Mouse (Mus musculus) kidney, embryonic 16.5 days (tissue): Measurements from ENCODE around the gene St3gal3. TPM values are rescaled to one million over a fixed set of nuclear protein-coding genes. Genes with fewer than 3 reads are reported as not detected.
A peak's percentile ranks its signal among the peaks of the same experiment; 100 is the strongest.

Source experiments
- ATAC-seq: fragments of 200-750 bp; cut with Nextera tagmentation; 2 replicates; pipeline ENCODE4 v1.8.0; 2017; ENCODE audit warnings: moderate TSS enrichment; ENCODE audit not compliant: low FRiP score, low TSS enrichment
- H3K27ac ChIP-seq: fragments of 300-500 bp; sonication (generic); 2 replicates; pipeline ENCODE4 v1.5.1; 2014; ENCODE audit warnings: low read length
- H3K27me3 ChIP-seq: fragments of 300-500 bp; sonication (generic); 2 replicates; pipeline ENCODE4 v1.6.1; 2014; ENCODE audit warnings: low read length, control low read depth, mixed read lengths; ENCODE audit not compliant: insufficient read depth
- H3K36me3 ChIP-seq: fragments of 300-500 bp; sonication (generic); 2 replicates; pipeline ENCODE4 v1.6.1; 2014; ENCODE audit warnings: low read length, control low read depth, mixed read lengths; ENCODE audit not compliant: insufficient read depth
- H3K4me1 ChIP-seq: fragments of 300-500 bp; sonication (generic); 2 replicates; pipeline ENCODE4 v1.6.1; 2014; ENCODE audit warnings: low read length, control low read depth, mixed read lengths; ENCODE audit not compliant: insufficient read depth
- H3K4me2 ChIP-seq: fragments of 300-500 bp; sonication (generic); replicated peaks from 2 replicates; pipeline ENCODE4 v1.6.1; 2014; ENCODE audit warnings: low read depth, low read length
- H3K4me3 ChIP-seq: fragments of 300-500 bp; sonication (generic); 2 replicates; pipeline ENCODE4 v1.5.1; 2014; ENCODE audit warnings: mild to moderate bottlenecking, low read length
- H3K9ac ChIP-seq: fragments of 300-500 bp; sonication (generic); replicated peaks from 2 replicates; pipeline ENCODE4 v1.6.1; 2014; ENCODE audit warnings: low read length
- H3K9me3 ChIP-seq: fragments of 300-500 bp; sonication (generic); 2 replicates; pipeline ENCODE4 v1.6.1; 2016; ENCODE audit warnings: low read length, control low read depth
- WGBS: fragments of 180-500 bp; shearing (Covaris S2); extraction: QIAGEN DNeasy Blood & Tissue Kit; methylation state at CpG from one replicate; pipeline ENCODE4 v1.1.7; 2014; 5-methylcytosine and 5-hydroxymethylcytosine counted together
- polyA plus RNA-seq: library from polyadenylated mRNA; unstranded; fragments of >200 nt; fragmentation: Nextera tagmentation; extraction: Ambion mirVana; gene quantifications from 2 replicates; pipeline ENCODE4 v1.2.1, GENCODE M21; 2015

The St3gal3 gene
- polyA plus RNA-seq, 1 experiment from 2014 or later, result 8.7 TPM

GRCm38 (mm10) chr4:118096069-118096468, 38.6 kb downstream of the St3gal3 start:
- H3K4me1 ChIP-seq, result no peaks in the 10 kb centered on the region
- H3K9me3 ChIP-seq, result no peaks in the 10 kb centered on the region
- H3K4me2 ChIP-seq, result no peak overlapping the region
- H3K9ac ChIP-seq, result no peak overlapping the region
- H3K27ac ChIP-seq, result no peak overlapping the region
- H3K4me3 ChIP-seq, result no peak overlapping the region
- ATAC-seq, result no peak
- no peaks in the 10 kb centered on the region for H3K27me3 ChIP-seq
- H3K36me3 ChIP-seq, result peaks cover 7% of the 10 kb centered on the region; the same call in 1 of the 2 replicates
- 67% methylated on average over 6 of the region's 6 CpGs for WGBS

- Histone ChIP-seq H3K36me3 (peaks cover 7% of the 10 kb centered on the region; the same call in 1 of the 2 replicates), H3K4me3 (no peak overlapping the region), H3K27ac (no peak overlapping the region), H3K4me1 (no peaks in the 10 kb centered on the region), H3K27me3 (no peaks in the 10 kb centered on the region), H3K9me3 (no peaks in the 10 kb centered on the region), H3K4me2 (no peak overlapping the region), H3K9ac (no peak overlapping the region)
- WGBS, result 91% methylated on average over 11 of the region's 11 CpGs
- ATAC-seq, result no peak
Observed at GRCm38 (mm10) chr4:118092784-118093457, 41.8 kb downstream of the St3gal3 start.

- H3K9ac ChIP-seq, result no peak overlapping the region
- no peak overlapping the region for H3K4me3 ChIP-seq
- no peak for ATAC-seq
- 91% methylated on average over 11 of the region's 11 CpGs for WGBS
- H3K36me3 ChIP-seq, result peaks cover 7% of the 10 kb centered on the region; the same call in 1 of the 2 replicates
- H3K9me3 ChIP-seq, result no peaks in the 10 kb centered on the region
- no peaks in the 10 kb centered on the region for H3K27me3 ChIP-seq
- no peak overlapping the region for H3K4me2 ChIP-seq
- no peak overlapping the region for H3K27ac ChIP-seq
- H3K4me1 ChIP-seq, result no peaks in the 10 kb centered on the region
Observed at GRCm38 (mm10) chr4:118090449-118090848, 44.3 kb downstream of the St3gal3 start.

GRCm38 (mm10) chr4:118089939-118090338, 44.8 kb downstream of the St3gal3 start:
- ATAC-seq, result no peak
- 51% methylated on average over 9 of the region's 9 CpGs for WGBS
- no peaks in the 10 kb centered on the region for H3K27me3 ChIP-seq
- no peaks in the 10 kb centered on the region for H3K9me3 ChIP-seq
- H3K4me2 ChIP-seq, result no peak overlapping the region
- peaks cover 7% of the 10 kb centered on the region; the same call in 1 of the 2 replicates for H3K36me3 ChIP-seq
- H3K27ac ChIP-seq, result no peak overlapping the region
- no peaks in the 10 kb centered on the region for H3K4me1 ChIP-seq
- no peak overlapping the region for H3K4me3 ChIP-seq
- no peak overlapping the region for H3K9ac ChIP-seq

- Histone ChIP-seq H3K36me3 (no peaks in the 10 kb centered on the region), H3K27me3 (no peaks in the 10 kb centered on the region), H3K9ac (no peak overlapping the region), H3K27ac (no peak overlapping the region), H3K4me1 (no peaks in the 10 kb centered on the region), H3K4me2 (no peak overlapping the region), H3K4me3 (no peak overlapping the region), H3K9me3 (no peaks in the 10 kb centered on the region)
- ATAC-seq, result no peak
- 81% methylated on average over 2 of the region's 2 CpGs for WGBS
Observed at GRCm38 (mm10) chr4:118088771-118089170, 45.9 kb downstream of the St3gal3 start.

GRCm38 (mm10) chr4:118085025-118085424, 49.7 kb downstream of the St3gal3 start:
- H3K36me3 ChIP-seq, result no peaks in the 10 kb centered on the region
- WGBS, result 66% methylated on average over 4 of the region's 4 CpGs
- peaks cover 3% of the 10 kb centered on the region; the same call in 1 of the 2 replicates for H3K4me1 ChIP-seq
- no peak overlapping the region for H3K9ac ChIP-seq
- H3K27ac ChIP-seq, result no peak overlapping the region
- ATAC-seq, result no peak
- H3K4me3 ChIP-seq, result no peak overlapping the region
- H3K27me3 ChIP-seq, result no peaks in the 10 kb centered on the region
- no peaks in the 10 kb centered on the region for H3K9me3 ChIP-seq
- no peak overlapping the region for H3K4me2 ChIP-seq

GRCm38 (mm10) chr4:118083217-118083951, 51.3 kb downstream of the St3gal3 start:
- no peak overlapping the region for H3K9ac ChIP-seq
- no peak overlapping the region for H3K4me3 ChIP-seq
- no peaks in the 10 kb centered on the region for H3K27me3 ChIP-seq
- H3K27ac ChIP-seq, result no peak overlapping the region
- 31% methylated on average over 14 of the region's 14 CpGs for WGBS
- no peaks in the 10 kb centered on the region for H3K9me3 ChIP-seq
- no peaks in the 10 kb centered on the region for H3K36me3 ChIP-seq
- no peak overlapping the region for H3K4me2 ChIP-seq
- peak; percentile 91 for ATAC-seq
- H3K4me1 ChIP-seq, result peaks cover 6% of the 10 kb centered on the region; the same call in 1 of the 2 replicates

GRCm38 (mm10) chr4:118081608-118082331, 52.9 kb downstream of the St3gal3 start:
- no peak overlapping the region for H3K4me3 ChIP-seq
- H3K4me1 ChIP-seq, result peaks cover 18% of the 10 kb centered on the region
- 76% methylated on average over 18 of the region's 18 CpGs for WGBS
- no peaks in the 10 kb centered on the region for H3K9me3 ChIP-seq
- H3K27ac ChIP-seq, result no peak overlapping the region
- ATAC-seq, result no peak
- no peaks in the 10 kb centered on the region for H3K27me3 ChIP-seq
- H3K9ac ChIP-seq, result no peak overlapping the region
- H3K4me2 ChIP-seq, result no peak overlapping the region
- H3K36me3 ChIP-seq, result no peaks in the 10 kb centered on the region

GRCm38 (mm10) chr4:118080481-118080880, 54.2 kb downstream of the St3gal3 start:
- H3K27me3 ChIP-seq, result no peaks in the 10 kb centered on the region
- 47% methylated on average over 8 of the region's 8 CpGs for WGBS
- no peak overlapping the region for H3K9ac ChIP-seq
- H3K4me3 ChIP-seq, result no peak overlapping the region
- H3K36me3 ChIP-seq, result no peaks in the 10 kb centered on the region
- no peak overlapping the region for H3K4me2 ChIP-seq
- H3K27ac ChIP-seq, result no peak overlapping the region
- H3K9me3 ChIP-seq, result no peaks in the 10 kb centered on the region
- peaks cover 21% of the 10 kb centered on the region for H3K4me1 ChIP-seq
- no peak for ATAC-seq
